Mouse (Mus musculus) forebrain, embryonic 15.5 days (tissue): Measurements from ENCODE around the gene A4galt. TPM values are rescaled to one million over a fixed set of nuclear protein-coding genes. Genes with fewer than 3 reads are reported as not detected.

Source experiments
- ATAC-seq: fragments of 200-750 bp; cut with Nextera tagmentation; replicated peaks from 2 replicates; pipeline ENCODE4 v1.8.0; 2017; ENCODE audit warnings: mild to moderate bottlenecking, moderate TSS enrichment, moderate library complexity
- H3K27ac ChIP-seq: fragments of 300-500 bp; sonication (generic); replicated peaks from 2 replicates; pipeline ENCODE4 v1.5.1; 2015; ENCODE audit warnings: mild to moderate bottlenecking, inconsistent platforms
- H3K27me3 ChIP-seq: fragments of 300-500 bp; sonication (generic); 2 replicates; pipeline ENCODE4 v1.6.1; 2015; ENCODE audit warnings: inconsistent platforms
- H3K36me3 ChIP-seq: fragments of 300-500 bp; sonication (generic); 2 replicates; pipeline ENCODE4 v1.6.1; 2015; ENCODE audit warnings: mild to moderate bottlenecking, inconsistent platforms
- H3K4me1 ChIP-seq: fragments of 300-500 bp; sonication (generic); 2 replicates; pipeline ENCODE4 v1.6.1; 2015; ENCODE audit warnings: inconsistent platforms
- H3K4me2 ChIP-seq: fragments of 300-500 bp; sonication (generic); replicated peaks from 2 replicates; pipeline ENCODE4 v1.6.1; 2015; ENCODE audit warnings: mild to moderate bottlenecking, inconsistent platforms
- H3K4me3 ChIP-seq: fragments of 300-500 bp; sonication (generic); 2 replicates; pipeline ENCODE4 v1.5.1; 2015; ENCODE audit warnings: mild to moderate bottlenecking, inconsistent platforms
- H3K9ac ChIP-seq: fragments of 300-500 bp; sonication (generic); replicated peaks from 2 replicates; pipeline ENCODE4 v1.6.1; 2015; ENCODE audit warnings: mild to moderate bottlenecking, inconsistent platforms
- H3K9me3 ChIP-seq: fragments of 300-500 bp; sonication (generic); 2 replicates; pipeline ENCODE4 v1.6.1; 2016; ENCODE audit warnings: inconsistent platforms
- WGBS: fragments of 180-500 bp; shearing (Covaris S2); methylation state at CpG from one replicate; pipeline ENCODE4 v1.1.7; 2015; ENCODE audit warnings: mixed read lengths; 5-methylcytosine and 5-hydroxymethylcytosine counted together
- polyA plus RNA-seq: library from polyadenylated mRNA; unstranded; fragments of >200 nt; fragmentation: Nextera tagmentation; extraction: Ambion mirVana; gene quantifications from 2 replicates; pipeline ENCODE4 v1.2.1, GENCODE M21; 2015

The A4galt gene
- polyA plus RNA-seq, 1 experiment from 2014 or later, result 1.7 TPM

DNA sequence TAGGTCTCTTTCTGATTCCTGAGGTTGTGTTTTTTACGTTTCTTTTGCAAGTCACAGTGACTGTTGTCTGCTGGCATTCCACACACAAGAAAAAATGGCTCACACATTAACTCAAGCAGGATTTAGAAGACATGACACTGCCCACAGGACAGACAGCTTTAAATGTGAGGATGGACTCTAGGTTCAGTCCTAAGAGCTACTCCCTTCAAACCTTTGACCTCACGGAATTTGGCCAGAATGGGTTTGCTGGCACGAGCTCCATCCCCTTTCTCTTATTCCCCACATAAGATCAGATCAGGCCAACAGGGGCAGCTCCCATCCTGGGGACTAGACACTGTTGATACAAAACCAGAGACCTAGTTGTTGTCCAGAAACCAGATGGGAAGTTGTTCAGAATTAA, 10.1 kb downstream of the A4galt start:
- no peak overlapping the region for H3K9ac ChIP-seq
- no peak overlapping the region for H3K4me2 ChIP-seq
- ATAC-seq, result no peak
- WGBS, result 89% methylated on average over 3 of the region's 3 CpGs
- H3K9me3 ChIP-seq, result no peaks in the 10 kb centered on the region
- no peaks in the 10 kb centered on the region for H3K36me3 ChIP-seq
- no peaks in the 10 kb centered on the region for H3K27me3 ChIP-seq
- no peak overlapping the region for H3K27ac ChIP-seq
- H3K4me3 ChIP-seq, result no peak overlapping the region
- no peaks in the 10 kb centered on the region for H3K4me1 ChIP-seq

DNA sequence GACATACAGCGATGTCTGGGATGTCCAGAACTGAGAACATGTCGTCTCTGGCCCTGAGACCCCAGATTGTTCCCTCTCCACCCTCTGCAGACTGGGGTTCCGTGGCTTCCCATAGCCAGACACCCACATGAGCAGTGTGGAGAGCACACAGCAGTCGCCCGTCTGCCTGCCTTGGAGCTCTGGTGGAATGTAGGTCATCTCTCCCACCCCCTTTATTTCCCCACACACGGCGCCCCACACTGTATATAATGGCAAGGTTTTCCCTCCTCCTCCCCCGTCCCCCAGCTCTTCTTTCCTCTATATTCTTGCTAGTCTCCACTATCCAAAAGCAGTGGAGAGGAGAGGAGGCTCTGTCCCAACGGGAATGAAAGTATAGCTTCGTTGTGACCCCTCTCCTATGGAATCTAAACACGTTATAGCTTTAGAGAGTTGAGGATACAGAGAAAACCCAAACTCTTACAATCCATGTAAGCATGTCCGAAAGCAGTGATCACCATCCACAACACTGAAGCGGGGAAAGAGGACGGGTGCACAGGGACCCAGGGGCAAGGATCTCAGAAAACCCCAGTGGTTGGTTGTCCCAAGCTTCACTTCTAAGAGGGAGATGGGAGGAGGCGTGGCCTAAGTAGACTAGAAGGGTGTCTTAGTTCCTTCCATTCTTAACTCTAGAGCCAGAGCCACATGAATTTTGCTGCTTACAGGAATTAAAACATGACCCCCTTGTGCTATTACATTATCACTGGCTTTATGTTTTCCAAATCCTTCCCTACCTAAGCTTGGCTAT, 13.9 kb downstream of the A4galt start:
- no peak overlapping the region for H3K9ac ChIP-seq
- H3K27me3 ChIP-seq, result 0 out of 2 replicates have a peak, but pooled peaks cover 2% of the 10 kb centered on the region
- WGBS, result 72% methylated on average over 15 of the region's 15 CpGs
- no peak overlapping the region for H3K4me3 ChIP-seq
- H3K4me1 ChIP-seq, result peaks cover 8% of the 10 kb centered on the region
- H3K36me3 ChIP-seq, result no peaks in the 10 kb centered on the region
- no peaks in the 10 kb centered on the region for H3K9me3 ChIP-seq
- no peak for ATAC-seq
- H3K27ac ChIP-seq, result no peak overlapping the region
- no peak overlapping the region for H3K4me2 ChIP-seq

GRCm38 (mm10) chr15:83236824-83237223, 14.8 kb downstream of the A4galt start:
- 0 out of 2 replicates have a peak, but pooled peaks cover 2% of the 10 kb centered on the region for H3K27me3 ChIP-seq

DNA sequence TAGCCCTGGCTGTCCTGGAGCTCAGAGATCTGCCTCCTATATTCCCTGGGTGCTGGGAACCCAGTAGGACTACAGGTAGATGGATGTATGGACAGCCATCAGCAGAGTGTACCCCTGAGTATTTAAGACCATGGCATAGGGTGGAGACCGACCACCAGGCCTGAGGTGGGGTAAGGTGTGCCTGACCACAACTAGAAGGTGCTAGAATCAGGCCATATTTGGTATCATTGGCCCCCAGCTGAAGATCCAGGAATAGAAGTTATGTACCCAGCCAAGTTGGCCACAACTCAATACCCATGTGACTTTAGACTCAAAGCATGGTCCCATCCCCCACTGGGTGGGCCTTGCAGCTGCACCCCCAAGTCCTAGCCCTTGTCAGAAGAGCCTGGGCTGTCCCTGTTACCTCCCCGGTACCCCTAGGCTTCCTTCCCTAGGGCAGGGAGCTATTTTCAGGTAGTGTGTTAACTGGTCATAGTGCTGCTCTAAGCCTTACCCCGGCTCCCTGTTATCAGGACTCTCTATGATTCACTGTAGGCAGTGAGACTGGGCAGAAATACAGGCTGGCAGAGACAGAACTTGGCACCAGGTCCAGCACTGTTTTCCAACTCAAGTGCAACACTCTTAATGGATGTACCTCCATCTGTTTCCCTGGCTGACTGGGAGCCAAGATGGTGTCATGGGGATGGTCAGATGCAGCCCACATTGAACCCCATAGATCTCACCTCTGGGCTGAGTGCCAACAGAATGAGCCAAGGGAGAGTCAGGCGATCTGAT, 18.2 kb downstream of the A4galt start:
- no peak overlapping the region for H3K27ac ChIP-seq
- ATAC-seq, result peak; percentile 64
- 64% methylated on average over 4 of the region's 4 CpGs for WGBS
- no peak overlapping the region for H3K9ac ChIP-seq
- H3K4me1 ChIP-seq, result peaks cover 8% of the 10 kb centered on the region
- H3K9me3 ChIP-seq, result no peaks in the 10 kb centered on the region
- no peaks in the 10 kb centered on the region for H3K36me3 ChIP-seq
- no peak overlapping the region for H3K4me3 ChIP-seq
- H3K4me2 ChIP-seq, result no peak overlapping the region
- 0 out of 2 replicates have a peak, but pooled peaks cover 2% of the 10 kb centered on the region for H3K27me3 ChIP-seq

More at GRCm38 (mm10) chr15:83236824-83237223, 14.8 kb downstream of the A4galt start:
- no peak overlapping the region for H3K4me3 ChIP-seq
- H3K9ac ChIP-seq, result no peak overlapping the region
- H3K4me2 ChIP-seq, result no peak overlapping the region
- H3K4me1 ChIP-seq, result peaks cover 8% of the 10 kb centered on the region
- 0% methylated on average over 1 of the region's 1 CpGs for WGBS
- no peak for ATAC-seq
- no peaks in the 10 kb centered on the region for H3K36me3 ChIP-seq
- no peak overlapping the region for H3K27ac ChIP-seq
- H3K9me3 ChIP-seq, result no peaks in the 10 kb centered on the region

GRCm38 (mm10) chr15:83227559-83227958, 24.0 kb downstream of the A4galt start:
- no peak for ATAC-seq
- Histone ChIP-seq H3K4me1 (peaks cover 5% of the 10 kb centered on the region; the same call in 1 of the 2 replicates), H3K27me3 (no peaks in the 10 kb centered on the region), H3K36me3 (no peaks in the 10 kb centered on the region), H3K9ac (no peak overlapping the region), H3K4me2 (no peak overlapping the region), H3K27ac (no peak overlapping the region), H3K4me3 (no peak overlapping the region), H3K9me3 (no peaks in the 10 kb centered on the region)
- 92% methylated on average over 10 of the region's 10 CpGs for WGBS

DNA sequence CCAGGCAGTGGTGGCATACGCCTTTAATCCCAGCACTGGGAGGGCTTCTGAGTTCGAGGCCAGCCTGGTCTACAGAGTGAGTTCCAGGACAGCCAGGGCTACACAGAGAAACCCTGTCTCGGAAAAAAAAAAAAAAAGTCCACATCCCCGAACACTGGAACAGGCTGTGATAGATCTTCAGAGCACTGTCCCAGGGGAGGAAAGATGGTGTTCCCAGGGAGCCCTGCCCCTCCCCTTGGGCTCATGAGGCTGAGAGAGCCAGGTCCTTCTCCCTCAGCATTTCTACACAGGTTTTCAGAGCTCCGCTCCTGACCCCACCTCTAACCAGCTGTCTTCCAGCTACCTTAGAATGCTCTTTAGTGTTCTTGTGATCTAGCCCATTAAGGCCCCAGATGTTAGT, 24.7 kb downstream of the A4galt start:
- Histone ChIP-seq H3K27me3 (no peaks in the 10 kb centered on the region), H3K27ac (no peak overlapping the region), H3K9me3 (no peaks in the 10 kb centered on the region), H3K4me1 (peaks cover 5% of the 10 kb centered on the region; the same call in 1 of the 2 replicates), H3K36me3 (no peaks in the 10 kb centered on the region), H3K4me2 (no peak overlapping the region), H3K4me3 (no peak overlapping the region), H3K9ac (no peak overlapping the region)
- no peak for ATAC-seq
- WGBS, result 90% methylated on average over 5 of the region's 5 CpGs

DNA sequence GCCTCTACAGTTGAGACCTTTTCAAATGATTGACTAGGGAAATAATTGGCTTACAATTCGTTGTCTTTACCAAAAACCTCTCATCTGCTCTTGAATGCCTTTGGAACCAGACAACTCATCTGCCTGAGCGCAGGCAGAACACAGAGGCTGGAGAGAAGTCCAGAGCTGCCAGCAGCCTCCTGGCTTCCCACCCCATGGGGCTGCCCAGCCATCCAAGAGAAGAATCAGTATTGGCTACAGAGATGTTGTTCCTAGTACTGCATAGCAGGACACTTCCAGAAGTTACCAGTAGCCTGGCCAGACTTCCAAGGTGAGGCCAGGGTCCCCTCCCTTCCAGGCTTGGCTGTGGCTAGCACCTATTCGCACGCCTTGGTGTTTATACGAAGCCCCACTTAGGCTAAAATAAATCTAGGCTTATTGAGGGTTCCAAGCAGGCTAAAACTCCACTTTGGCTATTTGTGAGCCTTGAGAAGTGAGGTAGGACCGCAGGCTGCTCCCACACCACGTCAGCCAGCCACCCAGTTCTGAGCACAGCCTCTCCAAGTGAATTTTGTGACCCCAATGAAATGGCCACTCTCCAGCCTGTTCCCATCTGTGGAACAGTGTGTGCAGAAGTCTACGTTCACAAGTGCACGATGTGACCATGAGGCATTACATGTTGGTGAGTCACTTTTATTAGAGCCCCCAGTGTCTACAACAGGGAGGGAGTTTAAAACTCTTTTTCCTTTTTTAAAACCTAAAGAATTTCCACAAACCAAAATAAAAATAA, 25.3 kb downstream of the A4galt start:
- no peak overlapping the region for H3K9ac ChIP-seq
- 79% methylated on average over 9 of the region's 9 CpGs for WGBS
- no peak overlapping the region for H3K27ac ChIP-seq
- H3K4me2 ChIP-seq, result no peak overlapping the region
- H3K4me3 ChIP-seq, result no peak overlapping the region
- no peaks in the 10 kb centered on the region for H3K9me3 ChIP-seq
- no peak for ATAC-seq
- no peaks in the 10 kb centered on the region for H3K27me3 ChIP-seq
- peaks cover 5% of the 10 kb centered on the region; the same call in 1 of the 2 replicates for H3K4me1 ChIP-seq
- no peaks in the 10 kb centered on the region for H3K36me3 ChIP-seq

DNA sequence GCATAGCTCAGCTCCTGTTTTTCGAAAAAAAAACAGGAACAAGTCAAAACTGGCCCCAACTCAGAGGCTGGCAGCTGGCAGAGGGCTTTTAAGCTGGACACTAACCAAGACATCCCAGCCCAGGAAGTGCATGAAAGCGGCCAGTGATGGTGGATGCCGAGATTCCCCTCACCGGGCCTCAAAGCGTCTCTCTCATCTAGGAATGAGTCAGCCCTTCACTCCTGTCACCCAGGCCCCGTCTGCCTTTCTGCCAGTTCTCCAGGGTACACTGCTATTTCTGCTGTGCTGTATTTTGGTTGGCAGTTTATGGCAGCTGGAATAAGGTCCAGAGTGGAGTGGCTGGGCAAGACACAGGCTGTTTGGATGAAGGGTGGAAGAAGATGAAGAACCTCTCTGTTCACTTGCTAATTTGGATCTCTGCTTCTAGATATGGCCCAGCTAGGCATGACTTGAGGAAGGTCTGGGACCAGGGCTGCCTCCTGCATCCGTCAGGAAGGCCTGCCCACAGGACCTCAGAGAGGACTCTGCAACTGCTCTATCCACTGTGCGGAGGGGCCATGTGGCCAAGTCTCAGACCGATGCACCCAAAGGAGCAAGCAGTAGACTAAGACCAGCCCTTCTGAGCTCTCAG, 27.3 kb downstream of the A4galt start:
- Histone ChIP-seq H3K36me3 (no peaks in the 10 kb centered on the region), H3K4me2 (no peak overlapping the region), H3K27ac (no peak overlapping the region), H3K9ac (no peak overlapping the region), H3K9me3 (no peaks in the 10 kb centered on the region), H3K4me1 (peaks cover 5% of the 10 kb centered on the region; the same call in 1 of the 2 replicates), H3K27me3 (no peaks in the 10 kb centered on the region), H3K4me3 (no peak overlapping the region)
- WGBS, result 59% methylated on average over 9 of the region's 9 CpGs
- no peak for ATAC-seq

DNA sequence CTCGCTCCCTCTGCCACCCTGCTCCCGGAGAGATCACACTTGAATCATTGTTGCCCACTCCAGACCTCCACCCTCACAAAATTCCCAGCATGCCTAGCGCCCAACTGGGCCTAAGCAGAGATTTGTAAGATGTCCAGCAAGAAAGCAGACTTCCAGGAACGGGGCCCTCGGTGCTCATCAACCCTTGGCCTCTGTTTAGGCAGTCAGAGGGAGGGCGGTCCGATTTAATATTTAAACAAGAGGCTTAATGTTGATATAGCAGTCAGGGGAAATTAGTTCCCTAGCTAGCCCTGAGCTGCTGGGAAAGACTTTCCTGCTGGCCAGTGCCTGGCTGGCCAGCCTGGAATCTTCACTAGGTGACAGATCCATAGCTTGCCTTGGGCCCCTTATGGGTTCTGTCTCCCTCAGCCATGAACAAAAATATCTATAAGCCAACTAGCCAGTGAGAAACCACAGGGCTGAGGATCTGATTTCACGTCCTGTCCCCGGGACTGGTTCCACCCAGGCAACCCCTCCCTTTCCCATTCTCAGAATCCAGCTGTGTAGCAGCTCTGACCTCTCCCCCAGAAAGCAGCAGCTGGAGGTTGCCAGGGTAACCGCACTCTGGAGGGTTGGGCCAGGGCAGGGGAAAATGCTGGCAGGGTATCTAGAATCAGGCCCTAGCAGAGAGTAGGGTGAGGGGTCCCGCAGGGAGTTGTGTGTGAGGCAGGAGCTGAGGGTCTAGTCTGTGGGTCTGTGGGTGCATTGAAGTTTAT, 28.2 kb downstream of the A4galt start:
- no peaks in the 10 kb centered on the region for H3K36me3 ChIP-seq
- WGBS, result 49% methylated on average over 11 of the region's 11 CpGs
- no peaks in the 10 kb centered on the region for H3K27me3 ChIP-seq
- H3K27ac ChIP-seq, result 0 out of 2 replicates have a peak overlapping the region, but pooled peaks have one; percentile 37
- no peak overlapping the region for H3K4me3 ChIP-seq
- H3K4me2 ChIP-seq, result no peak overlapping the region
- no peak overlapping the region for H3K9ac ChIP-seq
- peaks cover 5% of the 10 kb centered on the region; the same call in 1 of the 2 replicates for H3K4me1 ChIP-seq
- ATAC-seq, result no peak
- no peaks in the 10 kb centered on the region for H3K9me3 ChIP-seq

DNA sequence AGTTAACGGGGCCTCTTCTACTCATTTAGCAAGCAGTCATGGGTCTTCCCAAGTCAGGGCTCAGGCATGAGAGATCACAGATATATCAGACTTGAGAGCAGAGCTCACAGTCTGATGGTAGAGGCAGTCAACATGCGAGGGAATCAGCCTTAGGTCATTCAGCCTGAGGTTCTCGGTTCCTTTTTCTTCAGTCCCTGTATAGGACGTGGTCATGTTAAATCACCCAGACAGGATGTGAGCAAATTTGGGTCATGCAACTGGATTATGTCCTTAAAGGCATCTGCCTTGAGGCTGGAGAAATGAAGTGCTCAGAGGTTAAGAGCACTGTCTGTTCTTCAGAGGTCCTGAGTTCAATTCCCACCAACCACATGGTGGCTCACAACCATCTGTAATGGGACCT, 29.9 kb downstream of the A4galt start:
- no peak overlapping the region for H3K4me3 ChIP-seq
- 85% methylated on average over 4 of the region's 4 CpGs for WGBS
- no peak overlapping the region for H3K27ac ChIP-seq
- no peaks in the 10 kb centered on the region for H3K27me3 ChIP-seq
- no peaks in the 10 kb centered on the region for H3K9me3 ChIP-seq
- H3K4me1 ChIP-seq, result peaks cover 5% of the 10 kb centered on the region; the same call in 1 of the 2 replicates
- no peak overlapping the region for H3K4me2 ChIP-seq
- ATAC-seq, result no peak
- H3K36me3 ChIP-seq, result no peaks in the 10 kb centered on the region
- H3K9ac ChIP-seq, result no peak overlapping the region
